Mouse (Mus musculus) hindbrain, embryonic 14.5 days (tissue): ENCODE measurements around the gene C87499. TPM values are rescaled to one million over a fixed set of nuclear protein-coding genes. Genes with fewer than 3 reads are reported as not detected.
A peak's percentile ranks its signal among the peaks of the same experiment; 100 is the strongest.

Source experiments
- ATAC-seq: fragments of 200-750 bp; cut with Nextera tagmentation; 2 replicates; pipeline ENCODE4 v1.8.0; 2017; ENCODE audit warnings: moderate number of reproducible peaks, mild to moderate bottlenecking, moderate TSS enrichment, moderate library complexity; ENCODE audit not compliant: low FRiP score
- DNase-seq: peaks from one replicate; pipeline ENCODE4 v3.0.0-alpha.2; 2015; ENCODE audit warnings: low spot score
- H3K27ac ChIP-seq: fragments of 300-500 bp; sonication (generic); 2 replicates; pipeline ENCODE4 v1.5.1; 2014; ENCODE audit warnings: mild to moderate bottlenecking, moderate library complexity
- H3K27me3 ChIP-seq: fragments of 300-500 bp; sonication (generic); 2 replicates; pipeline ENCODE4 v1.6.1; 2014; ENCODE audit warnings: mild to moderate bottlenecking, low read length, mixed read lengths; ENCODE audit not compliant: control insufficient read depth, insufficient read depth
- H3K36me3 ChIP-seq: fragments of 300-500 bp; sonication (generic); replicated peaks from 2 replicates; pipeline ENCODE4 v1.6.1; 2014; ENCODE audit not compliant: control insufficient read depth, insufficient read depth
- H3K4me1 ChIP-seq: fragments of 300-500 bp; sonication (generic); replicated peaks from 2 replicates; pipeline ENCODE4 v1.6.1; 2014; ENCODE audit warnings: antibody characterized with exemption, low read length, mixed read lengths; ENCODE audit not compliant: control insufficient read depth, insufficient read depth
- H3K4me2 ChIP-seq: fragments of 300-500 bp; sonication (generic); replicated peaks from 2 replicates; pipeline ENCODE4 v1.6.1; 2014; ENCODE audit warnings: mild to moderate bottlenecking, moderate library complexity
- H3K4me3 ChIP-seq: fragments of 300-500 bp; sonication (generic); replicated peaks from 2 replicates; pipeline ENCODE4 v1.5.1; 2014; ENCODE audit warnings: mild to moderate bottlenecking, low read length
- H3K9ac ChIP-seq: fragments of 300-500 bp; sonication (generic); 2 replicates; pipeline ENCODE4 v1.6.1; 2014
- H3K9me3 ChIP-seq: fragments of 300-500 bp; sonication (generic); 2 replicates; pipeline ENCODE4 v1.6.1; 2016; ENCODE audit warnings: low read length; ENCODE audit not compliant: control insufficient read depth
- WGBS: fragments of 180-500 bp; shearing (Covaris S2); extraction: QIAGEN DNeasy Blood & Tissue Kit; methylation state at CpG from one replicate; pipeline ENCODE4 v1.1.7; 2014; 5-methylcytosine and 5-hydroxymethylcytosine counted together
- polyA plus RNA-seq: library from polyadenylated mRNA; unstranded; fragments of >200 nt; fragmentation: Nextera tagmentation; extraction: Ambion mirVana; gene quantifications from 2 replicates; pipeline ENCODE4 v1.2.1, GENCODE M21; 2014

C87499 gene
- not detected in 2 replicates for polyA plus RNA-seq

DNA sequence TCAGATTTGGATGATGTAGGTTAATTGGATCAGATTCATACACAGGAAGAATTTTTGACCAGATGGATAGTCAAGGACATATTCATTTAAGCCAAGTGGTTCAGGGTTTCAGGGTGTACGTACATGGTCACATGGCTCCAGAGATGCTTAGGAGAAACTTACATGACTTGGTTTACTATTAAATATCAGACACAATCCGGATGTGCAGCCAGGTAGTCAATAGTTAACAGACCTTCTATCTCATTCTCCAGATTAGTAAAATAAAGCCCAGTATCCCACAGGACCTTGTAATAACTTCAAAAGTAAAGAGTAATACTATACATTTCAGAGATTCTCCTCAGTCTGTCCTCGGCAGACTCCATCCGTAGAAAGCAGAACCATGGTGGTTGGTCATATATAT, at the start of gene C87499:
Gene C87499, minus strand, starts transcription at position 101 of the 400 bp plus-strand sequence.
- Histone ChIP-seq H3K4me1 (no peaks in the 10 kb centered on the region), H3K4me3 (no peak within 1 kb of the TSS), H3K4me2 (no peak within 1 kb of the TSS), H3K9me3 (no peaks in the 10 kb centered on the region), H3K9ac (no peak within 1 kb of the TSS), H3K36me3 (no peaks in the 10 kb centered on the region), H3K27me3 (no peaks in the 10 kb centered on the region), H3K27ac (no peak within 1 kb of the TSS)
- WGBS = 92% methylated on average over 4 of the region's 4 CpGs
- ATAC-seq (no peak), DNase-seq (no peak)

DNA sequence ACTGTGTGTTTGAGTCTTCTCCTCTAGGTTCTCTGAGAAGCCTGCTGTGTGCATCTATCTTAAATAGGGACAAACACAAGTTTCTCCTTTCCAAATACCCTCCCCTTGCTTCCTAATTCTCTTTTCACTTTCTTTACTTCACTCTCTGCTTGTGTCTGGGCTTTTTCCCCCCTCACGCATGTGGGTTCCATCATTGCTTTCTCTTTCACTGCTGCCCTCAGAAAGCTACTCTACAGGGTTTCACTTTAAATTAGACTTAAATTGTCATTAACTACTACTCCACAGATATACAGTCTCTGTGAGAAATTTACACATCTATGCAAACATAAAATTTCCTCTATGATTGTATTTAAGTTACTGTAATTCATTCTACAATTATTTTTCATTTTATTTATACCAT, 49.6 kb upstream of the C87499 start, which contains the start of gene Ifna2:
Gene Ifna2, minus strand, starts transcription at position 101 of the 400 bp plus-strand sequence.
- ATAC-seq (no peak), DNase-seq (no peak)
- Histone ChIP-seq H3K27me3 (no peaks in the 10 kb centered on the region), H3K4me1 (no peaks in the 10 kb centered on the region), H3K4me3 (no peak within 1 kb of the TSS), H3K9me3 (no peaks in the 10 kb centered on the region), H3K4me2 (no peak within 1 kb of the TSS), H3K9ac (no peak within 1 kb of the TSS), H3K36me3 (no peaks in the 10 kb centered on the region), H3K27ac (no peak within 1 kb of the TSS)
- WGBS = 95% methylated on average over 1 of the region's 1 CpGs

- Histone ChIP-seq H3K9ac (no peak overlapping the region), H3K4me1 (no peaks in the 10 kb centered on the region), H3K27ac (no peak overlapping the region), H3K4me2 (no peak overlapping the region), H3K27me3 (no peaks in the 10 kb centered on the region), H3K4me3 (no peak overlapping the region), H3K36me3 (no peaks in the 10 kb centered on the region), H3K9me3 (no peaks in the 10 kb centered on the region)
- no peak for DNase-seq
- no peak for ATAC-seq
- WGBS = 83% methylated on average over 3 of the region's 3 CpGs
These were observed 47.1 kb upstream of the C87499 start for GRCm38 (mm10) chr4:88681353-88681752.

DNA sequence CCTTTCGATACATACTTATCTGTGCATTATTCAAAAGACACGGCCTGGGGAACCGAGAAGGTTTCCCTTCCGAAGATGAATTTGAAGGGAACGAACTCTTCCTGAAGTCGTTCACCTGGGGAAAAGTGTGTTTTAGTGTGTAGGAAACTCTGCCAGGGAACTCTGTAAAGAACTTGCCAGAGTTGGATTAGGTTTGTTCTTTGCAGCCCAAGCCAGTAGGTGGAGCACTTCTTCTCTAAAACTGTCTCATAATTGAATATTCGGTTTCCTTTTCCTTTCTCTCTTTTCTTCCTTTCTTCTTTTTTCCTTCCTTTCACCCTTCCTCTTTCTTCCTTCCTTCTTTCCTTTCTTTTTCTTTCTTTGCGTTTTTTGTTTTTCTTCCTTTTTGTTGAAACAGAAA, 46.2 kb upstream of the C87499 start:
- H3K9ac ChIP-seq = no peak overlapping the region
- peak; percentile 60 for DNase-seq
- H3K4me1 ChIP-seq = no peaks in the 10 kb centered on the region
- 51% methylated on average over 8 of the region's 8 CpGs for WGBS
- no peaks in the 10 kb centered on the region for H3K27me3 ChIP-seq
- H3K4me3 ChIP-seq = no peak overlapping the region
- H3K27ac ChIP-seq = no peak overlapping the region
- ATAC-seq = no peak
- H3K9me3 ChIP-seq = no peaks in the 10 kb centered on the region
- H3K36me3 ChIP-seq = no peaks in the 10 kb centered on the region
- H3K4me2 ChIP-seq = no peak overlapping the region

DNA sequence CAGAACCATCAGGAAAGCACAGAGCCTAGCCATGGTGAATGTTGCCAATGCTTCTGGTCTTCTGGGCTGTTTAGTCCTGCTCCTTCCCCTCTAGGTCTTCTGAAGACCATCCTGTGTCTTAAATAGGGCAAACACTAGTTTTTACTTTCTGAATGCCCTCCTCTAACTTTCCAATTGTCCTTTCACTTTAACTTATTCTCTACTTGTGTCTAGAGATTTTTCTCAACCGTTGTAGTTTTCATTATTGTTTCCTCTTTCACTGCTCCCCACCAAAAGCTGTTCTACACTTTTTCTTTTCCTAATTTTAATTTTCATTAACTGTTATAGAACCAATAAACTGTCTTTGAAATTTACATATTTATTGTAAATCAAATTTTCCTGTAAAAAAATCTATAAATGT, 42.6 kb upstream of the C87499 start, which contains the start of gene Ifna16:
Gene Ifna16, minus strand, starts transcription at position 101 of the 400 bp plus-strand sequence.
- H3K27me3 ChIP-seq = no peaks in the 10 kb centered on the region
- H3K27ac ChIP-seq = no peak within 1 kb of the TSS
- no peaks in the 10 kb centered on the region for H3K36me3 ChIP-seq
- no peak within 1 kb of the TSS for H3K4me2 ChIP-seq
- DNase-seq (no peak), ATAC-seq (no peak)
- no peak within 1 kb of the TSS for H3K4me3 ChIP-seq
- no peaks in the 10 kb centered on the region for H3K9me3 ChIP-seq
- H3K9ac ChIP-seq = no peak within 1 kb of the TSS
- WGBS = 87% methylated on average over 1 of the region's 1 CpGs
- H3K4me1 ChIP-seq = no peaks in the 10 kb centered on the region

- no peaks in the 10 kb centered on the region for H3K4me1 ChIP-seq
- DNase-seq = no peak
- H3K36me3 ChIP-seq = no peaks in the 10 kb centered on the region
- H3K27ac ChIP-seq = no peak overlapping the region
- H3K4me2 ChIP-seq = no peak overlapping the region
- 59% methylated on average over 1 of the region's 1 CpGs for WGBS
- no peak overlapping the region for H3K9ac ChIP-seq
- ATAC-seq = no peak
- no peak overlapping the region for H3K4me3 ChIP-seq
- no peaks in the 10 kb centered on the region for H3K27me3 ChIP-seq
- no peaks in the 10 kb centered on the region for H3K9me3 ChIP-seq
These were observed 21.2 kb upstream of the C87499 start for GRCm38 (mm10) chr4:88655461-88655860.

DNA sequence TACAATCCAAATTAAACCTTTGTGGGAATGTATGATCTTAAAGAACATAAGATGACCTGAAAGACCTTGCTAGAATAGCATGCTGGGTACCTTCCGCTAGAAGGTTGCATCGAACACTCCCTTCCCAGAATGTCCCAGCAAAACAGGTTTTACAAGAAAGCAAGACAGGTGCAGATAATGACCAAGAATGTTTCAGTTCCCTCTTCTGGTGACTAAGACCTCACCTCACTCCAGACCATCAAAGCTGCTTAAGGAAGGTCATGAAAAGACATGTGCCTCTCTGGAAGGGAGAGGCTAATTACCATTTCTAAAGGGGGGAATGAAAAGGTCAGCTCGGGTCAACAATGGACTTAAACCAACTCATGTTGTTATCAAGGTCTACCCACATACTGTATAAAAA, 19.4 kb upstream of the C87499 start:
- no peak for ATAC-seq
- WGBS = 71% methylated on average over 3 of the region's 3 CpGs
- H3K4me2 ChIP-seq = no peak overlapping the region

DNA sequence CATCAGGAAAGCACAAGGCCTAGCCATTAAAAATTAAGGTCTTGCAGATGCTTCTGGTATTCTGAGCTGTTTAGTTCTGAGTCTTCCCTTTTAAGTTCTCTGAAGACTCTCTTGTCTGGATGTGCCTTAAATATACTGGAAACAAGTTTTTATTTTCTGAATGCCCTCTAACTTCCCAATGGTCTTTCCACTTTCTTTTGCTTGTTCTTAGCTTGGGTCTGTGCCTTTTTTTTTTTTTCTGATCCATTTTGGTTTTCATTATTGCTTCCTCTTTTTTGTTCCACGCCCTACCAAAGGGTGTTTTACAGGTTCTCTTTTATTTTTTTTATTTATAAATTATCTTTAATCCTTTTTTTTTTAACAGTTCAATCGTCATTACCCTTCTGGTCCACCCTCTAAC, 10.1 kb upstream of the C87499 start, which contains the start of gene Ifna13:
Gene Ifna13, minus strand, starts transcription at position 101 of the 400 bp plus-strand sequence.
- no peak within 1 kb of the TSS for H3K9ac ChIP-seq
- 69% methylated on average over 2 of the region's 2 CpGs for WGBS
- H3K27ac ChIP-seq = no peak within 1 kb of the TSS
- H3K4me3 ChIP-seq = no peak within 1 kb of the TSS
- H3K27me3 ChIP-seq = no peaks in the 10 kb centered on the region
- no peaks in the 10 kb centered on the region for H3K4me1 ChIP-seq
- H3K9me3 ChIP-seq = no peaks in the 10 kb centered on the region
- no peaks in the 10 kb centered on the region for H3K36me3 ChIP-seq
- DNase-seq = no peak
- no peak for ATAC-seq
- no peak within 1 kb of the TSS for H3K4me2 ChIP-seq

More for the DNA sequence above, 19.4 kb upstream of the C87499 start:
- Histone ChIP-seq H3K4me3 (no peak overlapping the region), H3K27me3 (no peaks in the 10 kb centered on the region), H3K4me1 (no peaks in the 10 kb centered on the region), H3K36me3 (no peaks in the 10 kb centered on the region), H3K9ac (no peak overlapping the region), H3K27ac (no peak overlapping the region), H3K9me3 (no peaks in the 10 kb centered on the region)
- DNase-seq = no peak

- Histone ChIP-seq H3K9ac (no peak overlapping the region), H3K9me3 (no peaks in the 10 kb centered on the region), H3K27ac (no peak overlapping the region), H3K4me2 (no peak overlapping the region), H3K36me3 (no peaks in the 10 kb centered on the region), H3K4me1 (no peaks in the 10 kb centered on the region), H3K27me3 (no peaks in the 10 kb centered on the region), H3K4me3 (no peak overlapping the region)
- no peak for ATAC-seq
- 46% methylated on average over 2 of the region's 2 CpGs for WGBS
- no peak for DNase-seq
These were observed 8.3 kb upstream of the C87499 start for GRCm38 (mm10) chr4:88642526-88642925.
